In the genomic region with DNA sequence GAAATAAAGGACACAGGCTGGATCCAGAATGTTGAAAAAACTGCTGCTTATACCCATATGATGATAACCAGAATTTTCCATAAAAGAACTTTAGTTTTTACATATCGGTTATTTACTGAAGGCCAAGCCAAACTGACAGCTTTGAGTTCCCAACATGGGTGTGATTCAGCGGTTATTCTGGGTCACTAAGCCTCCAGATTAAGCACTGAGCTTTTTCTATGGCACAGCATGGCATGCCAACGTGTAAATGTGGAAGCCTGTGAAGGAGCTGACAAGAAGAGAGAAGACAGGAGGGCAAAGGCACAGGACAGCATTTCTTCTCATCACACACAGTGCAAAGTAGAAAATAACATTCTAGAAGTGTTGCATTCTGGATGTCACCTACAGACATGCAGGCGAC, we compare ENCODE assay signal across 15 mouse cellular contexts.
"Had no signal": no experiment of that assay in that cellular context is flagged by ENCODE, and none has a peak within 500 bp of the region (broad histone marks: within the 10 kb centered on the region; RNA-seq: fewer than 3 reads in every experiment).

No protein-coding gene starts in this region.

- H3K4me3 ChIP-seq: limb, embryonic 12.5 days; liver, embryonic 13.5 days; lung, embryonic 15.5 days; megakaryocyte, embryonic 14.5 days; midbrain, embryonic 12.5 days had no signal

- DNase-seq: kidney, postnatal 10 days; layer of hippocampus, adult 9-11 months; layer of hippocampus, postnatal 36 days; liver; liver, embryonic 13.5 days; liver, postnatal 0 days; lung, postnatal 14 days; thymus, postnatal 4 days had no signal

- ATAC-seq: liver, postnatal 0 days; midbrain, embryonic 16.5 days had no signal

- H3K4me1 ChIP-seq: limb, embryonic 12.5 days; liver, embryonic 13.5 days; lung, embryonic 15.5 days; megakaryocyte, embryonic 14.5 days had no signal

- H3K27me3 ChIP-seq: limb, embryonic 12.5 days; liver, embryonic 13.5 days; lung, embryonic 15.5 days; megakaryocyte, embryonic 14.5 days; midbrain, embryonic 12.5 days had no signal

- H3K27ac ChIP-seq: limb, embryonic 12.5 days; liver, embryonic 13.5 days; lung, embryonic 15.5 days; macrophage; midbrain, embryonic 12.5 days; stomach, postnatal 0 days had no signal
